11 mouse cellular contexts compared by ENCODE assay signal in genomic region chr9:60796076-60796475, GRCm38 (mm10). TPM values are rescaled to one million over a fixed set of nuclear protein-coding genes. Genes with fewer than 3 reads are reported as not detected.
DNase-seq lines count a peak whose midpoint lies in the region; ATAC-seq and TF ChIP-seq lines count a peak whose summit lies in the region.
"Had no signal": no experiment of that assay in that cellular context is flagged by ENCODE, and none has a peak within 500 bp of the region (broad histone marks: within the 10 kb centered on the region; RNA-seq: fewer than 3 reads in every experiment).

No protein-coding gene starts in this region.

- no peaks in the 10 kb centered on the region for H3K9me3 ChIP-seq in embryonic facial prominence, embryonic 14.5 days (ENCODE audit: control insufficient read depth, low read length)
- H3K9me3 ChIP-seq in embryonic facial prominence, embryonic 10.5 days = no peaks in the 10 kb centered on the region
- H3K9me3 ChIP-seq in kidney, embryonic 15.5 days (replicated peaks) = no peaks in the 10 kb centered on the region
- no peaks in the 10 kb centered on the region for H3K9me3 ChIP-seq in limb, embryonic 14.5 days (ENCODE audit: control insufficient read depth, low read length)
- H3K9me3 ChIP-seq in forebrain, embryonic 16.5 days (ENCODE audit: control insufficient read depth, low read length) = no peaks in the 10 kb centered on the region

- H3K27ac ChIP-seq in embryonic facial prominence, embryonic 14.5 days (replicated peaks; ENCODE audit: low read depth, low read length) = no peak overlapping the region
- no peak overlapping the region for H3K27ac ChIP-seq in embryonic facial prominence, embryonic 10.5 days (replicated peaks)
- no peak overlapping the region for H3K27ac ChIP-seq in kidney, embryonic 15.5 days
- no peak overlapping the region for H3K27ac ChIP-seq in limb, embryonic 14.5 days (replicated peaks; ENCODE audit: low read depth, low read length)
- H3K27ac ChIP-seq in forebrain, embryonic 16.5 days (ENCODE audit: low read length) = no peak overlapping the region
- H3K27ac ChIP-seq: macrophage had no signal

- H3K36me3 ChIP-seq in embryonic facial prominence, embryonic 14.5 days (ENCODE audit: control insufficient read depth, insufficient read depth, low read length) = no peaks in the 10 kb centered on the region
- H3K36me3 ChIP-seq in embryonic facial prominence, embryonic 10.5 days (replicated peaks) = no peaks in the 10 kb centered on the region
- H3K36me3 ChIP-seq in kidney, embryonic 15.5 days = no peaks in the 10 kb centered on the region
- H3K36me3 ChIP-seq in limb, embryonic 14.5 days (ENCODE audit: control insufficient read depth, insufficient read depth, low read length) = no peaks in the 10 kb centered on the region
- H3K36me3 ChIP-seq in forebrain, embryonic 16.5 days (ENCODE audit: control insufficient read depth, insufficient read depth) = no peaks in the 10 kb centered on the region

- no peak for ATAC-seq in embryonic facial prominence, embryonic 14.5 days (ENCODE audit: low read depth)
- ATAC-seq in kidney, embryonic 15.5 days (replicated peaks; ENCODE audit: low FRiP score) = no peak
- ATAC-seq in limb, embryonic 14.5 days (ENCODE audit: low FRiP score, low read depth) = no peak
- no peak for ATAC-seq in forebrain, embryonic 16.5 days

- H3K4me1 ChIP-seq in embryonic facial prominence, embryonic 14.5 days (ENCODE audit: control insufficient read depth, insufficient read depth, low read length) = no peaks in the 10 kb centered on the region; the same call in 1 of the 2 replicates
- H3K4me1 ChIP-seq in embryonic facial prominence, embryonic 10.5 days = peaks cover 39% of the 10 kb centered on the region
- H3K4me1 ChIP-seq in kidney, embryonic 15.5 days = peaks cover 19% of the 10 kb centered on the region; the same call in 1 of the 2 replicates
- 0 out of 2 replicates have a peak, but pooled peaks cover 3% of the 10 kb centered on the region for H3K4me1 ChIP-seq in limb, embryonic 14.5 days (ENCODE audit: control insufficient read depth, insufficient read depth, low read length)
- peaks cover 15% of the 10 kb centered on the region for H3K4me1 ChIP-seq in forebrain, embryonic 16.5 days (replicated peaks; ENCODE audit: control insufficient read depth, insufficient read depth, low read length)

- DNase-seq in embryonic facial prominence, embryonic 14.5 days (ENCODE audit: low spot score) = no peak
- DNase-seq in embryonic facial prominence, embryonic 10.5 days (ENCODE audit: low spot score) = no peak
- no peak for DNase-seq in kidney, adult 11 months
- peak; percentile 54 for DNase-seq in brain, adult 2 months (ENCODE audit: low read depth, low spot score)
- DNase-seq in limb, embryonic 14.5 days (ENCODE audit: low spot score) = no peak
- no peak for DNase-seq in adrenal gland, postnatal 4 days (ENCODE audit: low spot score in 2 of 2)
- DNase-seq: cerebellum, adult 8-10 months; gastrocnemius, postnatal 14 days had no signal

- TF ChIP-seq POLR2A in limb, embryonic 14.5 days (IDR thresholded peaks at IDR 0.05; ENCODE audit: borderline replicate concordance, extremely low read depth, insufficient read depth, insufficient read length) = no peak

- peak overlapping the region; percentile 76 for H3K4me2 ChIP-seq in embryonic facial prominence, embryonic 14.5 days (ENCODE audit: low read depth, low read length)
- peak overlapping the region; percentile 89 for H3K4me2 ChIP-seq in kidney, embryonic 15.5 days
- H3K4me2 ChIP-seq in limb, embryonic 14.5 days (replicated peaks; ENCODE audit: low read depth, low read length, severe bottlenecking) = 0 out of 2 replicates have a peak overlapping the region, but pooled peaks have one; percentile 92
- H3K4me2 ChIP-seq in forebrain, embryonic 16.5 days (ENCODE audit: low read length) = no peak overlapping the region

- WGBS in embryonic facial prominence, embryonic 14.5 days = 83% methylated on average over 7 of the region's 7 CpGs
- 85% methylated on average over 7 of the region's 7 CpGs for WGBS in embryonic facial prominence, embryonic 10.5 days
- 72% methylated on average over 7 of the region's 7 CpGs for WGBS in kidney, embryonic 15.5 days
- WGBS in limb, embryonic 14.5 days = 82% methylated on average over 7 of the region's 7 CpGs
- 82% methylated on average over 7 of the region's 7 CpGs for WGBS in forebrain, embryonic 16.5 days

- no peak overlapping the region for H3K9ac ChIP-seq in embryonic facial prominence, embryonic 14.5 days (ENCODE audit: low read depth, low read length)
- H3K9ac ChIP-seq in kidney, embryonic 15.5 days = no peak overlapping the region
- H3K9ac ChIP-seq in limb, embryonic 14.5 days (ENCODE audit: low read depth, low read length, severe bottlenecking) = no peak overlapping the region
- H3K9ac ChIP-seq in forebrain, embryonic 16.5 days (replicated peaks; ENCODE audit: low read depth, low read length) = no peak overlapping the region

- no peaks in the 10 kb centered on the region for H3K27me3 ChIP-seq in embryonic facial prominence, embryonic 14.5 days (replicated peaks; ENCODE audit: control insufficient read depth, insufficient read depth, low read length)
- no peaks in the 10 kb centered on the region for H3K27me3 ChIP-seq in embryonic facial prominence, embryonic 10.5 days (replicated peaks; ENCODE audit: low read depth, poor library complexity, severe bottlenecking)
- no peaks in the 10 kb centered on the region for H3K27me3 ChIP-seq in kidney, embryonic 15.5 days
- no peaks in the 10 kb centered on the region for H3K27me3 ChIP-seq in limb, embryonic 14.5 days (ENCODE audit: control insufficient read depth, insufficient read depth, low read length)
- 0 out of 2 replicates have a peak, but pooled peaks cover 6% of the 10 kb centered on the region for H3K27me3 ChIP-seq in forebrain, embryonic 16.5 days (replicated peaks; ENCODE audit: control insufficient read depth, insufficient read depth, low read length)

- H3K4me3 ChIP-seq in embryonic facial prominence, embryonic 14.5 days (ENCODE audit: low read depth, low read length) = no peak overlapping the region
- H3K4me3 ChIP-seq in embryonic facial prominence, embryonic 10.5 days = no peak overlapping the region
- peak overlapping the region; percentile 86; the same call in 1 of the 2 replicates for H3K4me3 ChIP-seq in kidney, embryonic 15.5 days (replicated peaks)
- H3K4me3 ChIP-seq in limb, embryonic 14.5 days (replicated peaks; ENCODE audit: low read length) = no peak overlapping the region
- no peak overlapping the region for H3K4me3 ChIP-seq in forebrain, embryonic 16.5 days (replicated peaks; ENCODE audit: low read length)

RNA-seq across cellular contexts. Expression of gene Uaca, which starts 1.7 kb away (rescaled TPM):
- 31.5 and 31.8 TPM in 2 replicates for polyA plus RNA-seq in embryonic facial prominence, embryonic 14.5 days (2014; fragmentation: Nextera tagmentation; extraction: Ambion mirVana)
- 30.0 and 31.0 TPM in 2 replicates for polyA plus RNA-seq in embryonic facial prominence, embryonic 10.5 days (2016; fragmentation: Nextera tagmentation; extraction: Ambion mirVana)
- 33.5 and 36.2 TPM in 2 replicates for polyA plus RNA-seq in kidney, embryonic 15.5 days (2015; fragmentation: Nextera tagmentation; extraction: Ambion mirVana)
- 14.8 and 23.5 TPM in 2 replicates for polyA plus RNA-seq in limb, embryonic 14.5 days (2012; rRNA removed)
- polyA plus RNA-seq in limb, embryonic 14.5 days (2014; fragmentation: Nextera tagmentation; extraction: Ambion mirVana) = 13.2 and 21.7 TPM in 2 replicates
- total RNA-seq in adrenal gland, postnatal 4 days (2021) = 10 to 100 TPM; 56.7 to 68.1 TPM
- polyA plus RNA-seq in forebrain, embryonic 16.5 days (2015; fragmentation: Nextera tagmentation; extraction: Ambion mirVana) = 15.0 and 21.2 TPM in 2 replicates
